Mouse (Mus musculus): Measurements from ENCODE around the gene 4930550C14Rik. TPM values are rescaled to one million over a fixed set of nuclear protein-coding genes. Genes with fewer than 3 reads are reported as not detected.

4930550C14Rik gene
- total and polyA plus RNA-seq, 3 experiments = 0.30 to 1.7 (median 0.97) TPM

Other genes with a start within 250 kb of the 4930550C14Rik start
- 23.4 and 29.1 TPM in 2 replicates for gene Ddx10, start 154.3 kb upstream of the 4930550C14Rik start, total RNA-seq (2012; rRNA removed)
- gene Ddx10, start 154.3 kb upstream of the 4930550C14Rik start, total RNA-seq (2014; rRNA removed) = 36.1 and 39.2 TPM in 2 replicates
- gene Ddx10, start 154.3 kb upstream of the 4930550C14Rik start, polyA plus RNA-seq (2012; ENCODE audit: insufficient read length, low read depth) = 64.2 and 65.1 TPM in 2 replicates
- not detected in 2 replicates for gene Exph5, start 100.7 kb upstream of the 4930550C14Rik start, total RNA-seq (2012; rRNA removed)
- gene Exph5, start 100.7 kb upstream of the 4930550C14Rik start, total RNA-seq (2014; rRNA removed) = not detected in 2 replicates
- gene Exph5, start 100.7 kb upstream of the 4930550C14Rik start, polyA plus RNA-seq (2012; ENCODE audit: insufficient read length, low read depth) = 0.04 TPM in 1 of 2 replicates, not detected in the other
- gene Kdelc2, start 18.3 kb upstream of the 4930550C14Rik start, total RNA-seq (2012; rRNA removed) = not detected in 2 replicates
- not detected in 2 replicates for gene Kdelc2, start 18.3 kb upstream of the 4930550C14Rik start, total RNA-seq (2014; rRNA removed)
- not detected in 2 replicates for gene Kdelc2, start 18.3 kb upstream of the 4930550C14Rik start, polyA plus RNA-seq (2012; ENCODE audit: insufficient read length, low read depth)
- 19.0 and 26.0 TPM in 2 replicates for gene Atm, start 134.4 kb downstream of the 4930550C14Rik start, total RNA-seq (2012; rRNA removed)
- 22.8 and 26.4 TPM in 2 replicates for gene Atm, start 134.4 kb downstream of the 4930550C14Rik start, total RNA-seq (2014; rRNA removed)
- 28.3 and 33.6 TPM in 2 replicates for gene Atm, start 134.4 kb downstream of the 4930550C14Rik start, polyA plus RNA-seq (2012; ENCODE audit: insufficient read length, low read depth)
- gene Npat, start 134.7 kb downstream of the 4930550C14Rik start, total RNA-seq (2012; rRNA removed) = 12.6 and 14.8 TPM in 2 replicates
- 21.2 and 22.3 TPM in 2 replicates for gene Npat, start 134.7 kb downstream of the 4930550C14Rik start, total RNA-seq (2014; rRNA removed)
- 18.6 and 21.5 TPM in 2 replicates for gene Npat, start 134.7 kb downstream of the 4930550C14Rik start, polyA plus RNA-seq (2012; ENCODE audit: insufficient read length, low read depth)
- 48.0 and 49.2 TPM in 2 replicates for gene Acat1, start 208.1 kb downstream of the 4930550C14Rik start, total RNA-seq (2012; rRNA removed)
- gene Acat1, start 208.1 kb downstream of the 4930550C14Rik start, total RNA-seq (2014; rRNA removed) = 62.7 and 66.9 TPM in 2 replicates
- 36.5 and 45.4 TPM in 2 replicates for gene Acat1, start 208.1 kb downstream of the 4930550C14Rik start, polyA plus RNA-seq (2012; ENCODE audit: insufficient read length, low read depth)

All from CH12.LX (cell line).